In genomic region chr3:94838631-94839030, GRCm38 (mm10) we compare ENCODE assay signal across 7 mouse cellular contexts. TPM values are rescaled to one million over a fixed set of nuclear protein-coding genes. Genes with fewer than 3 reads are reported as not detected.
DNase-seq lines count a peak whose midpoint lies in the region; ATAC-seq and TF ChIP-seq lines count a peak whose summit lies in the region.

No protein-coding gene starts in this region.

- H3K36me3 ChIP-seq in thymus, adult 2 months (ENCODE audit: control insufficient read depth, insufficient read depth, low read length): no peaks in the 10 kb centered on the region
- 0 out of 2 replicates have a peak, but pooled peaks cover 4% of the 10 kb centered on the region for H3K36me3 ChIP-seq in forebrain, embryonic 10.5 days (replicated peaks)
- H3K36me3 ChIP-seq in hindbrain, embryonic 13.5 days: no peaks in the 10 kb centered on the region
- H3K36me3 ChIP-seq in lung, embryonic 16.5 days (ENCODE audit: control insufficient read depth, insufficient read depth, low read length): no peaks in the 10 kb centered on the region

- peak overlapping the region; percentile 79 for H3K4me2 ChIP-seq in hindbrain, embryonic 13.5 days
- H3K4me2 ChIP-seq in lung, embryonic 16.5 days (ENCODE audit: low read depth, low read length): peak overlapping the region; percentile 69

- H3K4me1 ChIP-seq in thymus, adult 2 months (replicated peaks; ENCODE audit: control insufficient read depth, insufficient read depth, low read length): peaks cover 2% of the 10 kb centered on the region; the same call in 1 of the 2 replicates
- H3K4me1 ChIP-seq in forebrain, embryonic 10.5 days: peaks cover 22% of the 10 kb centered on the region
- H3K4me1 ChIP-seq in hindbrain, embryonic 13.5 days (replicated peaks): peaks cover 26% of the 10 kb centered on the region
- peaks cover 18% of the 10 kb centered on the region for H3K4me1 ChIP-seq in lung, embryonic 16.5 days (replicated peaks; ENCODE audit: control insufficient read depth, insufficient read depth, low read length)

- TF ChIP-seq POLR2A in thymus, adult 2 months (IDR thresholded peaks at IDR 0.05; ENCODE audit: control insufficient read depth, extremely low read depth, insufficient read depth, low read length, poor library complexity): no peak

- no peak for TF ChIP-seq CTCF in thymus, adult 2 months (IDR thresholded peaks at IDR 0.05; ENCODE audit: borderline replicate concordance, control insufficient read depth, extremely low read depth, insufficient read depth, low read length, poor library complexity)

- no peak for DNase-seq in thymus, adult 2 months
- no peak for DNase-seq in thymus, postnatal 25 days
- DNase-seq in forebrain, embryonic 10.5 days (ENCODE audit: extremely low spot score, low spot score): no peak
- DNase-seq in spleen, adult 12 weeks (ENCODE audit: low spot score): no peak
- DNase-seq in right cerebral cortex, adult 18-20 months: no peak

- WGBS in thymus, adult 2 months: 3% methylated on average over 9 of the region's 9 CpGs
- 31% methylated on average over 9 of the region's 9 CpGs for WGBS in forebrain, embryonic 10.5 days
- 19% methylated on average over 9 of the region's 9 CpGs for WGBS in hindbrain, embryonic 13.5 days
- 6% methylated on average over 9 of the region's 9 CpGs for WGBS in lung, embryonic 16.5 days

- peak overlapping the region; percentile 86 for H3K9ac ChIP-seq in hindbrain, embryonic 13.5 days
- H3K9ac ChIP-seq in lung, embryonic 16.5 days (ENCODE audit: low read length): peak overlapping the region; percentile 89

- H3K27me3 ChIP-seq in thymus, adult 2 months (ENCODE audit: control insufficient read depth, insufficient read depth, low read length): no peaks in the 10 kb centered on the region
- no peaks in the 10 kb centered on the region for H3K27me3 ChIP-seq in forebrain, embryonic 10.5 days (ENCODE audit: poor library complexity, severe bottlenecking)
- H3K27me3 ChIP-seq in hindbrain, embryonic 13.5 days: 0 out of 2 replicates have a peak, but pooled peaks cover 5% of the 10 kb centered on the region
- no peaks in the 10 kb centered on the region for H3K27me3 ChIP-seq in lung, embryonic 16.5 days (ENCODE audit: control insufficient read depth, insufficient read depth, low read depth, low read length)

- H3K9me3 ChIP-seq in forebrain, embryonic 10.5 days: no peaks in the 10 kb centered on the region
- no peaks in the 10 kb centered on the region for H3K9me3 ChIP-seq in hindbrain, embryonic 13.5 days
- H3K9me3 ChIP-seq in lung, embryonic 16.5 days (ENCODE audit: control insufficient read depth, low read length): no peaks in the 10 kb centered on the region

- peak overlapping the region; percentile 6; the same call in 1 of the 2 replicates for H3K4me3 ChIP-seq in thymus, adult 2 months (ENCODE audit: control insufficient read depth, insufficient read depth, low read length)
- H3K4me3 ChIP-seq in forebrain, embryonic 10.5 days: peak overlapping the region; percentile 80
- H3K4me3 ChIP-seq in hindbrain, embryonic 13.5 days: peak overlapping the region; percentile 66
- H3K4me3 ChIP-seq in lung, embryonic 16.5 days (ENCODE audit: low read length): peak overlapping the region; percentile 78

- no peak overlapping the region; the same call in 1 of the 2 replicates for H3K27ac ChIP-seq in thymus, adult 2 months (ENCODE audit: control insufficient read depth, insufficient read depth, low read length)
- H3K27ac ChIP-seq in forebrain, embryonic 10.5 days: peak overlapping the region; percentile 99
- H3K27ac ChIP-seq in hindbrain, embryonic 13.5 days: peak overlapping the region; percentile 100
- H3K27ac ChIP-seq in lung, embryonic 16.5 days (ENCODE audit: low read length): peak overlapping the region; percentile 98

- ATAC-seq in hindbrain, embryonic 13.5 days (ENCODE audit: low FRiP score): no peak
- ATAC-seq in lung, embryonic 16.5 days (ENCODE audit: low read depth): no peak

RNA-seq across cellular contexts. Expression of gene Pogz, which starts 1.3 kb away (rescaled TPM):
- polyA plus RNA-seq in thymus, adult 2 months (2012; rRNA removed): 69.6 and 73.6 TPM in 2 replicates
- 18.5 and 20.3 TPM in 2 replicates for polyA plus RNA-seq in forebrain, embryonic 10.5 days (2016; fragmentation: Nextera tagmentation; extraction: Ambion mirVana)
- polyA plus RNA-seq in hindbrain, embryonic 13.5 days (2015; fragmentation: Nextera tagmentation; extraction: Ambion mirVana): 22.7 and 23.4 TPM in 2 replicates
- 14.6 and 16.9 TPM in 2 replicates for polyA plus RNA-seq in lung, embryonic 16.5 days (2015; fragmentation: Nextera tagmentation; extraction: Ambion mirVana)

RNA-seq across cellular contexts. Expression of gene Psmb4, which starts 48.1 kb away (rescaled TPM):
- polyA plus RNA-seq in thymus, adult 2 months (2012; rRNA removed): 314 and 384 TPM in 2 replicates
- polyA plus RNA-seq in forebrain, embryonic 10.5 days (2016; fragmentation: Nextera tagmentation; extraction: Ambion mirVana): 345 and 349 TPM in 2 replicates
- polyA plus RNA-seq in hindbrain, embryonic 13.5 days (2015; fragmentation: Nextera tagmentation; extraction: Ambion mirVana): 366 and 376 TPM in 2 replicates
- 306 and 339 TPM in 2 replicates for polyA plus RNA-seq in lung, embryonic 16.5 days (2015; fragmentation: Nextera tagmentation; extraction: Ambion mirVana)

RNA-seq across cellular contexts. Expression of gene Cgn, which starts 52.3 kb away (rescaled TPM):
- polyA plus RNA-seq in thymus, adult 2 months (2012; rRNA removed): 1.0 and 1.5 TPM in 2 replicates
- polyA plus RNA-seq in forebrain, embryonic 10.5 days (2016; fragmentation: Nextera tagmentation; extraction: Ambion mirVana): 9.1 and 10.3 TPM in 2 replicates
- 7.4 and 7.6 TPM in 2 replicates for polyA plus RNA-seq in hindbrain, embryonic 13.5 days (2015; fragmentation: Nextera tagmentation; extraction: Ambion mirVana)
- 33.6 and 37.7 TPM in 2 replicates for polyA plus RNA-seq in lung, embryonic 16.5 days (2015; fragmentation: Nextera tagmentation; extraction: Ambion mirVana)

Comparison
In these comparisons a context has a peak if more than half of its experiments do, and no peak if none do; other contexts are left out.
1. H3K4me3 ChIP-seq: peak in every context shown above with its lines; median percentile 80 in forebrain, embryonic 10.5 days; 78 in lung, embryonic 16.5 days; 66 in hindbrain, embryonic 13.5 days; 6 in thymus, adult 2 months.